Mouse (Mus musculus) gastrocnemius, postnatal 36 days (tissue): Measurements from ENCODE around the gene Cd46. TPM values are rescaled to one million over a fixed set of nuclear protein-coding genes. Genes with fewer than 3 reads are reported as not detected.

Experiments
- microRNA-seq, 2 experiments: library from miRNA; unstranded; fragments of <30 nt; microRNA quantifications; one replicate each; pipeline ENCODE4 v1.2.0; 2021
- total RNA-seq, 2 experiments: library from RNA; stranded (reverse); gene quantifications; 2 replicates each; pipeline ENCODE4 v1.2.3; 2021

The Cd46 gene
- total RNA-seq, 2 experiments from 2014 or later: 1.1 to 1.7 TPM

Small RNA genes within 50 kb of the gene (microRNA-seq; reads per million reads assigned to microRNA genes)
- gene Mir29b-2 (14.8 to 18.6 reads per million in 2 experiments), gene Mir29c (863 to 1,913 reads per million in 2 experiments)

Other genes starting within 250 kb of the Cd46 start
- 10 to 100 TPM; 39.8 to 41.4 TPM for gene Cd34, start 153.4 kb downstream of the Cd46 start, total RNA-seq
- 10 to 100 TPM; 31.4 to 34.4 TPM for gene Cr1l, start 39.3 kb upstream of the Cd46 start, total RNA-seq
- gene Cr2, start 84.5 kb upstream of the Cd46 start, total RNA-seq: not detected